Mouse (Mus musculus) kidney, adult 2 months (tissue): Measurements from ENCODE around the gene Vps53.

Source experiments
- CTCF ChIP-seq: fragments of 200-500 bp; conservative IDR thresholded peaks from 2 replicates; pipeline ENCODE4 v1.5.1; 2011; ENCODE audit warnings: low read depth, mild to moderate bottlenecking, control low read depth, low read length, moderate library complexity, mixed read lengths; ENCODE audit not compliant: insufficient read depth, insufficient read length
- POLR2A ChIP-seq: fragments of 200-500 bp; IDR thresholded peaks from one replicate; pipeline ENCODE4 v1.6.1; 2011; ENCODE audit warnings: low read depth, low read length, control low read depth

DNA sequence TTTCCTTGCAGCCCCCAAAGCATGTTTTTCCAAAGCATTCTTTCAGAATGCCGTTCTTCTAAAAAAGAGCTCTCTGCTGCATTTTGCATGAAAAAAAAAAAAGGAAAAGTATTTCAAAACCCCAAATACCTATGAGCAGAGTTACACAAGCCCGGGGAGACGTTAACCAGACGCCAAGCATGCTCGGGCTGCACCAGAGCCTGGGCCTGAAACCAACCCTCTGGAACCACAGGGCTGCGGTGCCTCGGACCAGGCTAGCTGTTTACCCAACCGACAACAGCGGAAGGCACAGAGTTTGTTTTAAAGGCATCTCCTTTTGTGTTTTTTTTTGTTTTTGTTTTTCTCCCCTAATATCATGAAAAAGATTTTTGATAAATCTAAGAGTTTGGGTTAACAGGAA, 158.5 kb downstream of the Vps53 start:
- TF ChIP-seq CTCF, result no peak
- TF ChIP-seq POLR2A, result no peak
